Mouse (Mus musculus) limb, embryonic 13.5 days (tissue): ENCODE measurements around the gene Tmem200c. TPM values are rescaled to one million over a fixed set of nuclear protein-coding genes. Genes with fewer than 3 reads are reported as not detected.

Experiments used
- ATAC-seq: fragments of 200-750 bp; cut with Nextera tagmentation; 2 replicates; pipeline ENCODE4 v1.8.0; 2017; ENCODE audit warnings: low read depth, moderate number of reproducible peaks, moderate TSS enrichment; ENCODE audit not compliant: low FRiP score
- H3K27ac ChIP-seq: fragments of 300-500 bp; sonication (generic); 2 replicates; pipeline ENCODE4 v1.5.1; 2015; ENCODE audit warnings: inconsistent platforms, mild to moderate bottlenecking, moderate library complexity
- H3K27me3 ChIP-seq: fragments of 300-500 bp; sonication (generic); 2 replicates; pipeline ENCODE4 v1.6.1; 2015; ENCODE audit warnings: mild to moderate bottlenecking, inconsistent platforms
- H3K36me3 ChIP-seq: fragments of 300-500 bp; sonication (generic); 2 replicates; pipeline ENCODE4 v1.6.1; 2015; ENCODE audit warnings: inconsistent platforms, mild to moderate bottlenecking, moderate library complexity
- H3K4me1 ChIP-seq: fragments of 300-500 bp; sonication (generic); 2 replicates; pipeline ENCODE4 v1.6.1; 2015; ENCODE audit warnings: inconsistent platforms
- H3K4me2 ChIP-seq: fragments of 300-500 bp; sonication (generic); replicated peaks from 2 replicates; pipeline ENCODE4 v1.6.1; 2015; ENCODE audit warnings: inconsistent platforms, mild to moderate bottlenecking, moderate library complexity
- H3K4me3 ChIP-seq: fragments of 300-500 bp; sonication (generic); 2 replicates; pipeline ENCODE4 v1.5.1; 2015; ENCODE audit warnings: moderate library complexity, mild to moderate bottlenecking, inconsistent platforms
- H3K9ac ChIP-seq: fragments of 300-500 bp; sonication (generic); 2 replicates; pipeline ENCODE4 v1.6.1; 2015; ENCODE audit warnings: mild to moderate bottlenecking, inconsistent platforms
- H3K9me3 ChIP-seq: fragments of 300-500 bp; sonication (generic); 2 replicates; pipeline ENCODE4 v1.6.1; 2016; ENCODE audit warnings: inconsistent platforms
- WGBS: fragments of 180-500 bp; shearing (Covaris S2); methylation state at CpG from one replicate; pipeline ENCODE4 v1.1.7; 2015; 5-methylcytosine and 5-hydroxymethylcytosine counted together
- polyA plus RNA-seq: library from polyadenylated mRNA; unstranded; fragments of >200 nt; fragmentation: Nextera tagmentation; extraction: Ambion mirVana; gene quantifications from 2 replicates; pipeline ENCODE4 v1.2.1, GENCODE M21; 2015

Tmem200c gene
- polyA plus RNA-seq, 1 experiment from 2014 or later: 0.97 TPM

GRCm38 (mm10) chr17:68852171-68852966, 25.9 kb downstream of the Tmem200c start:
- H3K27ac ChIP-seq: no peak overlapping the region
- H3K4me3 ChIP-seq: no peak overlapping the region
- 59% methylated on average over 7 of the region's 7 CpGs for WGBS
- no peaks in the 10 kb centered on the region for H3K36me3 ChIP-seq
- ATAC-seq: no peak
- H3K9ac ChIP-seq: no peak overlapping the region
- no peaks in the 10 kb centered on the region for H3K4me1 ChIP-seq
- no peak overlapping the region for H3K4me2 ChIP-seq
- no peaks in the 10 kb centered on the region for H3K27me3 ChIP-seq
- no peaks in the 10 kb centered on the region for H3K9me3 ChIP-seq

DNA sequence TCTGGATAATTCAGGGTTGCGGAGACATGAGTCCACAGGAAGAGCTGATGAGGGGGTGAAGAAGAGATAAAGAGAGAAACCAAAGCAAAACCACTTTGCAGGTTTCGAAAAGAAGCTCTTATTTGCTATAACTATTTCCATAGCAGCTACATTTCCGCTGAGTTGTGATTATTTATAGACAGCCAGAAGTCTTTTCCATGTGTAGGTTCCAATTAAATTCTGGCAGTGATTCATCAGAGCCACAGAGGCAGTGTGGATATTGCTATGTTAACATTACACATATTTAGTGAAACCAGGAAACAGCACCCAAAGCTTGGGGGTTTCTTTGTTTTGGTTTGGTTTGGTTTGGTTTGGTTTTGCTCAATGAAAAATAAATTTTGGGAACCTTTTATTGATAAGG, 37.8 kb downstream of the Tmem200c start:
- no peaks in the 10 kb centered on the region for H3K9me3 ChIP-seq
- no peaks in the 10 kb centered on the region for H3K4me1 ChIP-seq
- no peak overlapping the region for H3K4me2 ChIP-seq
- no peak overlapping the region for H3K27ac ChIP-seq
- no peaks in the 10 kb centered on the region for H3K27me3 ChIP-seq
- no peak overlapping the region for H3K4me3 ChIP-seq
- H3K36me3 ChIP-seq: no peaks in the 10 kb centered on the region
- ATAC-seq: no peak
- 77% methylated on average over 3 of the region's 3 CpGs for WGBS
- H3K9ac ChIP-seq: no peak overlapping the region

- H3K36me3 ChIP-seq: no peaks in the 10 kb centered on the region
- H3K27ac ChIP-seq: no peak overlapping the region
- no peaks in the 10 kb centered on the region for H3K27me3 ChIP-seq
- H3K4me3 ChIP-seq: no peak overlapping the region
- ATAC-seq: no peak
- H3K4me2 ChIP-seq: no peak overlapping the region
- no peak overlapping the region for H3K9ac ChIP-seq
- no peaks in the 10 kb centered on the region for H3K9me3 ChIP-seq
- H3K4me1 ChIP-seq: no peaks in the 10 kb centered on the region
Observed at GRCm38 (mm10) chr17:68868439-68868838, 42.0 kb downstream of the Tmem200c start.

GRCm38 (mm10) chr17:68874021-68874420, 47.6 kb downstream of the Tmem200c start:
- H3K9me3 ChIP-seq: no peaks in the 10 kb centered on the region
- no peak overlapping the region for H3K4me2 ChIP-seq
- peaks cover 5% of the 10 kb centered on the region; the same call in 1 of the 2 replicates for H3K4me1 ChIP-seq
- no peak overlapping the region for H3K27ac ChIP-seq
- no peak overlapping the region for H3K4me3 ChIP-seq
- 66% methylated on average over 8 of the region's 8 CpGs for WGBS
- no peaks in the 10 kb centered on the region for H3K36me3 ChIP-seq
- no peaks in the 10 kb centered on the region for H3K27me3 ChIP-seq
- no peak for ATAC-seq
- H3K9ac ChIP-seq: no peak overlapping the region

DNA sequence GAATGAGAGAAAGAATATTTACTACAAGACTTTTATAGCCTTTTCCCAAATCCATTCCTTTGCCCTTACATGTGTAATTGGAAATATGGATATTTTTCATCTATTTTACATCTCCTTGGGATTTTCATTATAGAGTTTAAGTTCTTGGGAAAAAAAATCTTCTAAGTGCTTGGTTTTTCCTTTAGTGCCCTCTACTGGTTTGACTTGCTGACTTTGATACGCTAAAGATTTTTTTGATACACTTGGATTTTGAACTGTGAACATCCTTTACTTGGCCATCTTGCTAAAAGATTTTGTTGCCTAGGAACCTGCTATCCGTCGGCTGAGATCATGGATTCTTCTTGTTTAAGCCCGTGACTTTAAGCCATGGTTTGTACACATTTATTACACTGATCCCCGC, 48.8 kb downstream of the Tmem200c start:
- 69% methylated on average over 5 of the region's 5 CpGs for WGBS
- H3K36me3 ChIP-seq: no peaks in the 10 kb centered on the region
- H3K4me3 ChIP-seq: no peak overlapping the region
- H3K4me2 ChIP-seq: no peak overlapping the region
- H3K4me1 ChIP-seq: peaks cover 5% of the 10 kb centered on the region; the same call in 1 of the 2 replicates
- H3K9me3 ChIP-seq: no peaks in the 10 kb centered on the region
- no peaks in the 10 kb centered on the region for H3K27me3 ChIP-seq
- ATAC-seq: no peak
- H3K27ac ChIP-seq: no peak overlapping the region
- no peak overlapping the region for H3K9ac ChIP-seq

GRCm38 (mm10) chr17:68875917-68876495, 49.6 kb downstream of the Tmem200c start:
- no peak overlapping the region for H3K4me2 ChIP-seq
- H3K27ac ChIP-seq: no peak overlapping the region
- peaks cover 5% of the 10 kb centered on the region; the same call in 1 of the 2 replicates for H3K4me1 ChIP-seq
- H3K27me3 ChIP-seq: no peaks in the 10 kb centered on the region
- no peak overlapping the region for H3K4me3 ChIP-seq
- no peaks in the 10 kb centered on the region for H3K9me3 ChIP-seq
- no peak overlapping the region for H3K9ac ChIP-seq
- no peaks in the 10 kb centered on the region for H3K36me3 ChIP-seq
- no peak for ATAC-seq
- WGBS: 59% methylated on average over 10 of the region's 10 CpGs

DNA sequence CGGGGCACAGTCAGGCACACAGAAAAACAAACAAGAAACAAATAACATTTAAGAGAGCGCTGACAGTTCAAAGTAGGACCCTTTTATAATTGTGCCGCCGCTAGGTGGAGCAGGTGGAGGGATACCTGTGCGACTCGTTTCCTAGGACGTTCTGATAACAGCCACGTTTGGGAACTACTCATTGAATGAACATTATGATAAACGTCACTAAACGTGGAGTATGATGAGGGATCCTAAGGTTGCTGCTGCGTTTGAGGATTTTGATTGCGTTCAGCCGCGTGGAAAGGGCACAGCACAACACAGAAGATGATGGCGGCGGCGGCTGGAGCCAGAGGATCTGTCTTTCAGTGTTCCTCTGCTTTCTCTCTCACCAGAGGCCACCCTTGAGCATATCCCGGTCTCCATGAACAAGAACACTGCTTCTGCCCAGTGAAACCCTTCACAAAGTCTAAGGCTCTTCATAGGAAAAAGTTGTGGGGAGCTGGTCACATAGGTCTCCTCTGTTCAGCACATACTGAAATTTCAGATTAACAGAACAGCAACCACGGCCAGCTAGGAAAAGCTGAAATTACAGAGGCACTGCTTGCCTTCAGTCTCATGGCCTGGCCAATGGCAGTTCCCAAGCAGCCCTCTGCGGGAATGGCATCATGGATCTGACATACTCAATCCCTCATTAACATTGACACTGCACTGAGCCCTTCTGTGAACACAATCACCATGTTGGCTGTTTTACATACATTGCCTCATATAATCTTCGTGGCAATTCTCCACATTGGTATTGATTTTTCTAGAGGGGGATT, 55.5 kb downstream of the Tmem200c start:
- WGBS: 12% methylated on average over 21 of the region's 21 CpGs
- Histone ChIP-seq H3K36me3 (no peaks in the 10 kb centered on the region), H3K4me3 (peak overlapping the region; percentile 37), H3K9ac (no peak overlapping the region), H3K27me3 (no peaks in the 10 kb centered on the region), H3K9me3 (no peaks in the 10 kb centered on the region), H3K4me2 (peak overlapping the region; percentile 64), H3K4me1 (0 out of 2 replicates have a peak, but pooled peaks cover 3% of the 10 kb centered on the region), H3K27ac (no peak overlapping the region)
- peak; percentile 36; the same call in 1 of the 2 replicates for ATAC-seq

GRCm38 (mm10) chr17:68883474-68884083, 57.2 kb downstream of the Tmem200c start:
- ATAC-seq: no peak
- no peak overlapping the region for H3K9ac ChIP-seq
- no peaks in the 10 kb centered on the region for H3K27me3 ChIP-seq
- no peak overlapping the region for H3K27ac ChIP-seq
- H3K4me3 ChIP-seq: no peak overlapping the region
- 0 out of 2 replicates have a peak, but pooled peaks cover 3% of the 10 kb centered on the region for H3K4me1 ChIP-seq
- H3K9me3 ChIP-seq: no peaks in the 10 kb centered on the region
- no peaks in the 10 kb centered on the region for H3K36me3 ChIP-seq
- H3K4me2 ChIP-seq: no peak overlapping the region
- 75% methylated on average over 3 of the region's 3 CpGs for WGBS

DNA sequence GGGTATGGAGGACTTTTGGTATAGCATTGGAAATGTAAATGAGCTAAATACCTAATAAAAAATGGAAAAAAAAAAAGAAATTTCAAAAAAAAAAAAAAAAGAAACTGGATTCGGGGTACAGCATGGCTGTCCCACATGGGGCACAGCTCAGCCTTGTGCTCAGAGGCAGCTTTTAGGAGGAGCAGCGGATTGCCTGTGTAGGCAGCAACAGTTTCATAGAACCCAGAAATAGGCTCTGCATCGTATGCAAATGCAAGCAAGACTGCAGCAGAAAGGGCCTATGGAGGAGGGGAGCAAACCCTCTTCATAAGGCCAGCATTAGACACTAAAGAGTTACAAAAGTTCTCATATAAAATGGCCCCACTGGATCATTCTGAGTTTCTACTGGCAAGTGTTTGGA, 64.2 kb downstream of the Tmem200c start:
- H3K4me1 ChIP-seq: no peaks in the 10 kb centered on the region
- H3K4me3 ChIP-seq: no peak overlapping the region
- no peaks in the 10 kb centered on the region for H3K27me3 ChIP-seq
- WGBS: 95% methylated on average over 3 of the region's 3 CpGs
- no peak overlapping the region for H3K27ac ChIP-seq
- no peak for ATAC-seq
- H3K9ac ChIP-seq: no peak overlapping the region
- no peak overlapping the region for H3K4me2 ChIP-seq
- no peaks in the 10 kb centered on the region for H3K36me3 ChIP-seq
- no peaks in the 10 kb centered on the region for H3K9me3 ChIP-seq
